Mouse (Mus musculus) limb, embryonic 14.5 days (tissue): ENCODE measurements at regions not wholly inside any gene's neighbourhood (a gene's known extent, or its start where the extent isn't known, plus 50 kb on each side); places are given as distances from the start of the nearest gene placed in this dataset.

Source experiments
- ATAC-seq: fragments of 200-750 bp; cut with Nextera tagmentation; 2 replicates; pipeline ENCODE4 v1.8.0; 2017; ENCODE audit warnings: low read depth, moderate number of reproducible peaks, moderate TSS enrichment; ENCODE audit not compliant: low FRiP score
- DNase-seq: peaks from one replicate; pipeline ENCODE4 v3.0.0-alpha.2; 2015; ENCODE audit warnings: low spot score
- H3K27ac ChIP-seq: fragments of 300-500 bp; sonication (generic); replicated peaks from 2 replicates; pipeline ENCODE4 v1.5.1; 2014; ENCODE audit warnings: low read depth, mild to moderate bottlenecking, low read length, moderate library complexity, mixed read lengths
- H3K27me3 ChIP-seq: fragments of 300-500 bp; sonication (generic); 2 replicates; pipeline ENCODE4 v1.6.1; 2014; ENCODE audit warnings: low read length, mixed read lengths; ENCODE audit not compliant: control insufficient read depth, insufficient read depth
- H3K36me3 ChIP-seq: fragments of 300-500 bp; sonication (generic); 2 replicates; pipeline ENCODE4 v1.6.1; 2014; ENCODE audit warnings: mild to moderate bottlenecking, low read length, moderate library complexity, mixed read lengths; ENCODE audit not compliant: control insufficient read depth, insufficient read depth
- H3K4me1 ChIP-seq: fragments of 300-500 bp; sonication (generic); 2 replicates; pipeline ENCODE4 v1.6.1; 2014; ENCODE audit warnings: antibody characterized with exemption, low read length, mixed read lengths; ENCODE audit not compliant: control insufficient read depth, insufficient read depth
- H3K4me2 ChIP-seq: fragments of 300-500 bp; sonication (generic); replicated peaks from 2 replicates; pipeline ENCODE4 v1.6.1; 2014; ENCODE audit warnings: low read depth, mild to moderate bottlenecking, low read length, moderate library complexity; ENCODE audit not compliant: severe bottlenecking
- H3K4me3 ChIP-seq: fragments of 300-500 bp; sonication (generic); replicated peaks from 2 replicates; pipeline ENCODE4 v1.5.1; 2014; ENCODE audit warnings: low read length
- H3K9ac ChIP-seq: fragments of 300-500 bp; sonication (generic); 2 replicates; pipeline ENCODE4 v1.6.1; 2014; ENCODE audit warnings: mild to moderate bottlenecking, low read depth, low read length, moderate library complexity; ENCODE audit not compliant: severe bottlenecking
- H3K9me3 ChIP-seq: fragments of 300-500 bp; sonication (generic); 2 replicates; pipeline ENCODE4 v1.6.1; 2016; ENCODE audit warnings: low read length; ENCODE audit not compliant: control insufficient read depth
- POLR2A ChIP-seq: fragments of 200-500 bp; IDR thresholded peaks from 2 replicates; pipeline ENCODE4 v1.8.0; 2012; ENCODE audit warnings: inconsistent platforms, mild to moderate bottlenecking, moderate library complexity, borderline replicate concordance; ENCODE audit not compliant: insufficient read depth, insufficient read length; ENCODE audit errors: extremely low read depth
- WGBS: fragments of 180-500 bp; shearing (Covaris S2); extraction: QIAGEN DNeasy Blood & Tissue Kit; methylation state at CpG from one replicate; pipeline ENCODE4 v1.1.7; 2014; 5-methylcytosine and 5-hydroxymethylcytosine counted together

DNA sequence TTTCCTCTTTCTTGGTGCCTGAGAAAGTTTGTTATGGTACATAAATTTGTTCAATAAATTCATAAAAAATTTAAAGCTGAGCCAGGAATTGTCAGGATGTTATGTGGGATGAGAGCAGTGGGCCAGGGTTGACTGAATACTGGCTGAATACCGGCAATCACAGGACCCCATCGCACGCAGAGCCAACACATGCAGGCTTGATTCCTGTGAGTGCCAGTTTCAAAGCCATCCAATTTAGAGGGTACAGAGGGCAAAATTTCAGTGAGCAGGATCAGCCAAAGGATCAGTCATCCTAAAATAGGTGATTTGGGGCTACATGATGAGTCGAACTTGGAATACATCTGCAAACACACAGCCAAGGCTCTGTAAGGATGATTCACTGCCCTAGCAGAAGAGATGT lies 583.6 kb upstream of the Nectin3 start:
- 85% methylated on average over 4 of the region's 4 CpGs for WGBS
- DNase-seq = no peak

DNA sequence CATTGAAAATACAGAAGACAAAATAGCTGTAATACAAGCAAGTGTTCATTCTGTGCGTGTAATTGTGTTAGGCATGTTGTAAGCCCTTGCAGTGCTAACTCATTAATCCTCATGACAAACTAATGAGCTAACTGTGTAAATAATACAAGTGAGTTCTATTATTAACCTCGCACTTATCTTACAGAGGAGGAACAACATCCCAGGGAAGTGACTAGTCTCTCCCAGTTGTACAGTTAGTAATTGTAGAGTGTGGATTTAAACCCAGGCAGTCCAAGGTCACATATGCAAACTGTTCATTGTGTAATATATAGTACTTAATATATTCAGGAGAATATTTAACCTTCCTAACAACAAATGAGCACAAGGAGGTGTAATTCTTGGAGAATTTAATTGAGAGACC lies 582.0 kb upstream of the Nectin3 start:
- H3K4me2 ChIP-seq = no peak overlapping the region
- no peak overlapping the region for H3K9ac ChIP-seq
- H3K4me3 ChIP-seq = no peak overlapping the region
- no peaks in the 10 kb centered on the region for H3K9me3 ChIP-seq
- TF ChIP-seq POLR2A = no peak
- WGBS = 78% methylated on average over 2 of the region's 2 CpGs
- H3K4me1 ChIP-seq = no peaks in the 10 kb centered on the region
- H3K36me3 ChIP-seq = no peaks in the 10 kb centered on the region
- H3K27ac ChIP-seq = no peak overlapping the region
- no peaks in the 10 kb centered on the region for H3K27me3 ChIP-seq
- no peak for DNase-seq
- ATAC-seq = no peak

More for the DNA sequence above, 583.6 kb upstream of the Nectin3 start:
- H3K9me3 ChIP-seq = no peaks in the 10 kb centered on the region
- no peak overlapping the region for H3K27ac ChIP-seq
- no peak for ATAC-seq
- H3K27me3 ChIP-seq = no peaks in the 10 kb centered on the region
- H3K36me3 ChIP-seq = no peaks in the 10 kb centered on the region
- TF ChIP-seq POLR2A = no peak
- H3K9ac ChIP-seq = no peak overlapping the region
- H3K4me1 ChIP-seq = no peaks in the 10 kb centered on the region
- no peak overlapping the region for H3K4me2 ChIP-seq
- H3K4me3 ChIP-seq = no peak overlapping the region

DNA sequence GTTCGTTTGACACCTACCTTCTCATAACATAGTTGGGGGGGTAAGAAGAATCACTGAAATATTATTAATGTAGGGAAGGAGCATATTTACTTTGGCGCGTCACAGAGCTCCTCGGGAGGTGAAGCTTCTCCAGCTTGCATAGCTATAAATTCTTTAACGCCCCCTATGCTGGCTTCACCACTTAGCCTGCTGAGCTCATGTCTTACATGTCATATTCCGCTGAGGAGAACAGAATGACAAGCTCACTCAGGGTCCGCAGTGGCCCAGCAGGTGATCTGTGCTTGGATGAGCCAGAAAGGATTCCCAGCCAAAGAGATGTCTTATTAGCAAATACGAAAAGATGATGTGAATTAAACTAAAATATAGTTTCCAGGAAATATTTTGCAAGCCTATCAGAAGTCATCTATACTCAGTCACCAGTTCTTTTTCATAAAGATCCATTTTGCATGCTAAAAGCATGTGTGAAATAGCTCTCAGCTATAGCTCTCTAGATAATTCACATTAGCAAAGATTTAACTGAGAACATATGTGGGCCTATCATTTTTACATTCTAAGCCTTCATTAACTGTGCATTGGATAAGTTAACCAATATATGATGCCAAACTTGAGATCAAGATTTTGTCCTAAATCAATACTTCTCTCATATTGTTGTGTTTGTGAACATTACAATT lies 561.1 kb upstream of the Nectin3 start:
- H3K4me2 ChIP-seq = no peak overlapping the region
- no peaks in the 10 kb centered on the region for H3K9me3 ChIP-seq
- no peak overlapping the region for H3K4me3 ChIP-seq
- no peaks in the 10 kb centered on the region for H3K27me3 ChIP-seq
- no peak for DNase-seq
- no peak overlapping the region for H3K27ac ChIP-seq
- TF ChIP-seq POLR2A = no peak
- no peaks in the 10 kb centered on the region for H3K4me1 ChIP-seq
- no peak overlapping the region for H3K9ac ChIP-seq
- no peaks in the 10 kb centered on the region for H3K36me3 ChIP-seq
- ATAC-seq = no peak
- WGBS = 80% methylated on average over 8 of the region's 8 CpGs

DNA sequence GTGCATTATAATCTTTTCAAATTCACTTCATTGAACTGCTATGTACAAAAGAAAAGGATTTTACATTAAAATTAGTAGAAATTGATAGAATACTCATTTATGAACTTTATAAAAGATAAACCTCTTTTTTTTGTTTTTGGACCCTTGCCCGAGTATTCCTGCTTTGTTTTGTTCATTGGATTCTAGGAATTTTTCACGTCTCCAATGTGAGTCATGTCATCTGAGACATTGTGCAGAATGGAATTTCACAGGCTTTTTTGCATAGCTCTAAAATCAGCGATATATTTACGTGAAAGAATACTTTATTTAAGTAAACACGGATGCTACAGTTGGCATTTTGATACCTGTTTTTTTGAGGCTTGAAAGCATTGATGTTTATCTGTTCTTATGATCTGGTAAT lies 560.5 kb upstream of the Nectin3 start:
- H3K27ac ChIP-seq = no peak overlapping the region
- H3K36me3 ChIP-seq = no peaks in the 10 kb centered on the region
- no peak for TF ChIP-seq POLR2A
- no peaks in the 10 kb centered on the region for H3K9me3 ChIP-seq
- WGBS = 76% methylated on average over 5 of the region's 5 CpGs
- H3K9ac ChIP-seq = no peak overlapping the region
- no peak for ATAC-seq
- H3K4me3 ChIP-seq = no peak overlapping the region
- DNase-seq = no peak
- H3K27me3 ChIP-seq = no peaks in the 10 kb centered on the region
- H3K4me1 ChIP-seq = no peaks in the 10 kb centered on the region
- H3K4me2 ChIP-seq = no peak overlapping the region

DNA sequence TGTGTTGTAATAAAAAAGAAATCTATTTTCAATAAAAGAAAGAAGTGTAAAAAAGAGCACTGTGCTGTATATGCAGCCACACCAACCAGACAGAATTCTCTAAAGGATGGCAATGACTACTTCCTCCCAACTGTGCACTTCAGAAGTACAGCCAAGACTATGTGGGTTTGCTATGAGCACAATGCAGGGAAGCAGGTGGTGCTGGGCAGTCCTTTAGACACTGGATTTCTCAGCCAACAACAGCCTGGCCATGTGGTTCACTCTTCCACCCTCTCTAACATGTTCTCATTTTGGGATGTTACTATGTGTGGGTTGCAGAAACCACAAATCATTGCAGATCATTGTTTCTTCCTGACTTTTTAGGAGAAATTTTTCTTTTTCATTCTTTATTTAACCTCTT lies 527.6 kb upstream of the Nectin3 start:
- H3K36me3 ChIP-seq = no peaks in the 10 kb centered on the region
- H3K9me3 ChIP-seq = no peaks in the 10 kb centered on the region
- no peaks in the 10 kb centered on the region for H3K4me1 ChIP-seq
- no peaks in the 10 kb centered on the region for H3K27me3 ChIP-seq
- H3K9ac ChIP-seq = no peak overlapping the region
- no peak overlapping the region for H3K27ac ChIP-seq
- TF ChIP-seq POLR2A = no peak
- ATAC-seq (no peak), DNase-seq (no peak)
- H3K4me3 ChIP-seq = no peak overlapping the region
- no peak overlapping the region for H3K4me2 ChIP-seq

DNA sequence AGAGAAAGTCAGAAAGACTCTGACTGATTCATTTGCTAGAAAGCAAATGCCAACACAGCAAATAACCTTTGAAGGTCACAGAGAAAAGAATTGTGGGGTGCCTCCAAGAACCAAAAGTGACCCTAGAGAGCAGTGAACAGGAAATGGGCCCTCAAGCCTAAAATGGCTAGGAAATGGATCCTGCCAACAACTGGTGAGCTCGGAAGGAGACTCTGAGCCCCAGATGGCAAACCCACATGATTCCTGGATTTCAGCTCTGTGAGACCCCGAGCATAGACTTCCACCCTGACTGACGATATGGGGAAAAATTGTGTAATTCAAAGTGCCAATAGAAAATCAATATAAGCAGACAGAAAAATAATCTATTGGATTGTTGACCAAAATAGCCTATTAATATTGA lies 519.2 kb upstream of the Nectin3 start:
- DNase-seq (no peak), ATAC-seq (no peak)
- Histone ChIP-seq H3K4me3 (no peak overlapping the region), H3K4me2 (no peak overlapping the region), H3K27ac (no peak overlapping the region), H3K9me3 (no peaks in the 10 kb centered on the region), H3K4me1 (no peaks in the 10 kb centered on the region), H3K36me3 (no peaks in the 10 kb centered on the region), H3K27me3 (no peaks in the 10 kb centered on the region), H3K9ac (no peak overlapping the region)
- no peak for TF ChIP-seq POLR2A
- 69% methylated on average over 3 of the region's 3 CpGs for WGBS
